Mouse (Mus musculus): ENCODE measurements around the gene Olfr1380.

DNA sequence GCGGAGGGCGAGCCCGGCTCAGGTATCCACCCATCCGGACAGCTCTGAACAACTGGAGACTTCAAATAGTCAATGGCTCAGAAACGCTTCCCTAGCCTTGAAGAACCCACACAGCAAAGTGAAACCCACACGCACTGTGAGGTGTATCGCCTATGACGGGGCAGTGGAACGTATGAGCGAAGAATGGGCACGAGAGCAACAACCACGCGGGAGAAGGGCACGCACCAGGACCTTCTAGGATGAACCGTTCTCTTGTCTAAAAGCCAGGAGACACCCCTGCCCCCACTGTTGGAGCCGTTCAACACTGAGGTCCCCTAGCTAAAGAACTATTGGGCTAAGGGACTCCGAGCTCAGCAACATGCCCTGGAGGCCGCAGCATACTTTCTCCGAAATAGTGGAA lies 33.5 kb downstream of the Olfr1380 start:
- TF ChIP-seq CTCF (IDR thresholded peaks at IDR 0.05; ENCODE audit: extremely low read depth, insufficient read length, insufficient replicate concordance, low read depth, low read length) (no peak), POLR2A (IDR thresholded peaks at IDR 0.05; ENCODE audit: low read depth, low read length) (no peak)

All from small intestine, adult 2 months (tissue).